Mouse (Mus musculus) embryonic fibroblast, embryonic 13.5 days (primary cell): ENCODE results near the gene Ift140.

Source experiments
- CTCF ChIP-seq: IDR thresholded peaks from 2 replicates; pipeline ENCODE4 v1.5.1; 2011; ENCODE audit warnings: mild to moderate bottlenecking, control low read depth, low read length, moderate library complexity, borderline replicate concordance; ENCODE audit not compliant: insufficient read depth
- POLR2A ChIP-seq: IDR thresholded peaks from 2 replicates; pipeline ENCODE4 v1.6.1; 2011; ENCODE audit warnings: low read depth, mild to moderate bottlenecking, control low read depth, low read length, moderate library complexity

- no peak for TF ChIP-seq CTCF
- no peak for TF ChIP-seq POLR2A
Measured at GRCm38 (mm10) chr17:25082887-25083286, 67.0 kb downstream of the Ift140 start.
